Mouse (Mus musculus) E14TG2a.4 (cell line): ENCODE measurements at regions not wholly inside any gene's neighbourhood (a gene's known extent, or its start where the extent isn't known, plus 50 kb on each side); places are given as distances from the start of the nearest gene placed in this dataset.

Experiments used
- CTCF ChIP-seq: conservative IDR thresholded peaks from 2 replicates; pipeline ENCODE4 v1.5.1; 2014; ENCODE audit warnings: low read length
- POU5F1 ChIP-seq: IDR thresholded peaks from 2 replicates; pipeline ENCODE4 v1.6.1; 2014; ENCODE audit warnings: low read length, borderline replicate concordance

- TF ChIP-seq CTCF (no peak), POU5F1 (no peak)
Observed at GRCm38 (mm10) chr2:23899046-23899445, 150.1 kb downstream of the Hnmt start.
